Mouse (Mus musculus): ENCODE data around the gene Tm4sf5.
"Not testable (repeated sequence)": the region's sequence is repeated elsewhere in the genome, so short reads cannot be mapped to it uniquely, and the experiment has no call there.

The Tm4sf5 gene

DNA sequence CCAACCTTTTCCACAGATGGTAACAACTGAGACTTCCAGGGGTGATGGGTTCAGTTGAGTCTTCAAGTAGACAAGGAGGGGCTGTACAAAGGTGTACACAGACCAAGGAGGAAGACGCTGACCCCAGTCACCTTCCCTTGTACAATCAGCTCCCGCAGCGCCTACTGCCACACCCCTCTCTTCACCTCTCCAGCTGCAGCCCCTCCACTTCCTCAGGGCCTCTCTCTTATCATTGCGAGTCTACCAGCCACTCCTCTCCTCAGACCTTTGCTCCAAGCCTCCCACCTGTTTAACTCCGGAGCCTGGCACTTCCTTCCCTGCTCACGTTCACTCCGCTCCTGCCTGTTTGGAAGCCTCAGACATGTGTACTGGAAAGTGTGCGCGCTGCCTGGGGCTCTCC lies at the start of gene Tm4sf5:
Gene Tm4sf5 (plus strand): TSS at position 275 of the 400 bp plus-strand sequence.
- no peak for DNase-seq (ENCODE audit: low spot score in 2 of 2)

DNA sequence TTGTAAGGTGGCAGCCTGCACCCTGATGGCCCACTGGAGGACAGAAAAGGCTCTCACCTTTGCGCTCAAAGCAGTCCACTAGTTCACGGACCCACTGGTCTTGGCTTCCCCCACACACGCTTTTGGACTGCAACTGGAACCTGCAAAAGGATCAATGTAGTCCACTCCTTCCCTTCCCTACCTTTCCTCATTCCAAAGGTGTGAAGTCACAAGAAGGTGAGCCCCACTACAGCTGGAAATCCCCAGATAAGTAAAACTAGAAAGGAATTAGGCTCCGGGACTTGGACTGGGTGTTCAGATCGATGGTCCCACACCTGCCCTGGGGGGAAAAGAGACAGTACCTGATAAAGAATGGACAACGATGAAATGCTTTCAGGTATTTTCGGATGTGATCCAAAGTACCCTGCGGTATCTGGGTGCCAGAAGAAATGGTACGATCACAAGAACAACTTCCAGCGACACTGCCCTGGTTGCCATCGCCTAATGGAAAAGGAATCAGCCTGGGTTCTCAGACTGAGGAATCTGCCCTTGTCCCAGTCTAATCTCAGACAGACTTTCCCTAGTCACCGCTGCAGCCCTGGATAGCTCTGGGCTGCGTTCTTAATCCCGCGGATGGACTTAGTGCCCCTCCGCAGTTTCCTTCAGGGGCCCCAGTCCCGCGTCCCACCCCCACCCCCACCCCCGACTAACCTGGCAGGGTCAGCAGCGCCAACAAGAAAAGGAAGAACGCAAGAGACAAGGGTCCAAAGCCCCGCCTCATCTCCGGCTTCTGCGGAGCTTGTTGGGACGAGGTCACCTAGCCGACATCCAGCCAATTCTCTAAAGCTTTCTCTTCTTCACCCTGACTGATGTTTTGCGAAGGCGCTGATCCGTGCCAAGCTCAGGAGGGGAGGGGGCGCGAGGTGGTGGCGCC lies 46.1 kb upstream of the Tm4sf5 start, which contains the start of gene Zmynd15:
Gene Zmynd15 (plus strand): TSS at position 746 of the 913 bp plus-strand sequence.
- DNase-seq (ENCODE audit: low spot score in 2 of 2) = no peak

DNA sequence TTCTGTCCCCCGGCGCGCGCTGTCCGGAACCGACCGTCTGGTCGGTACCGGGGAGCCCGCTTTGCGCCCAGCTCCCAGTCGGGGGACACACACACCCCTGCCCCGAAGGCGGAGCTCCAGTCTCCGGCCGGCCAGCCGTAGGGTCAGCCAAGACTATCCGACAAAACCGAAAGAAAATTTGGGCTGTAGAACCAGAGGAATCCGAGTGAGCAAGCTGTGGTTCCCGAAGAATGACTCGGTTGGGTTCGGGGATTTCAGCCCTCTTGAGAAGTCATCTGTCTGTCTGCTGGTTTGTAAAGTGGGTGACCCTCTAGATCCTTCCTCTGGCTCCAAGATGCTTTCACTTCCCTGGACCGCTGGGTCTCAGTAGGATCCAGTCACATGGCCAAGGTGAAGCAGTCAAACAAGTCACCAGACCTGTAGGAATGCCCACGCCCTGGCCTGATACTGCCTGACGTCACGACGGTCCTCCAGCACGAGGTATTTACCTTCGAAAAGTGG lies 45.4 kb upstream of the Tm4sf5 start, which contains the start of gene Cxcl16:
Gene Cxcl16 (minus strand): TSS at position 384 of the 501 bp plus-strand sequence.
- peak in 1 of 2 experiments; percentile 41 for DNase-seq (ENCODE audit: low spot score in 2 of 2)

GRCm38 (mm10) chr11:70463970-70464369 lies 41.1 kb upstream of the Tm4sf5 start:
- DNase-seq (ENCODE audit: low spot score in 2 of 2) = no peak

DNA sequence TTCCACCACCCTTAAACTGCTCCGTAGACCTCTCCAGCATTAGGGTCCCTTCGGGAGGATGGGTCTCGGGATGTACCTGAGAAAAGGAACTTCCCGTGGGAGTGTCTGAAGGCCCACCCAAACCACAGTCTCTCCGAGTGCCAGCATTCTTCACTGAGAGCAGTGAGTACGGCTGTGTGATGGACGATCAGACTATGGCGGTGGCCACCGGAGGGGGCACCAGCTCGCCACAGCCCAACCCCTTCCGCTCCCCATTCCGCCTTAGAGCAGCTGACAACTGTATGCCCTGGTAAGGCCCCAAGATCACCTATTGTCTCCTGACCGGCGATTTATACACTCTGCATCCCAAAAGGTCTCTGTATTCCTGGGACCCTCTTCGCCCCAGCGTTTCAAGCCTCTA lies 39.8 kb upstream of the Tm4sf5 start:
- no peak for DNase-seq (ENCODE audit: low spot score in 2 of 2)

DNA sequence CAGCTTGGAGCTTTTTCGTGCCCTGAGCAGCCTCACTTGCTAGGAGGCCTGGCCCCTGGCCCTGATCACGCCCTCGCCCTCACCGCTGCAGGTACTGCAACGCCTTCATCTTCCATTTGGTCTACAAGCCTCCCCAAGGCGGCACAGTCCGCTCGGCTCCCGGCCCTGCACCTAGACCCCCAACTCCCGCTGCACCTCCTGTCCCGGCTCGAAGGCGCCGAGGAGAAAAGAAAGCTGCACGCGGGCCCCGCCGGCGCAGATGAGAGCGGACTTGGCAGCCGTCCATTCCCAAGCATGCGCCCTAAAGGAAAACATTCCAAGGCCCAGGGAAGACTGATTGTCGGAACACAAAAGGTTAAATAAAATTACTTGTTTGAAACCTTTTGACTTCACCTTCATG lies 39.2 kb upstream of the Tm4sf5 start:
- DNase-seq (ENCODE audit: low spot score in 2 of 2) = no peak

GRCm38 (mm10) chr11:70467902-70468619 lies 37.0 kb upstream of the Tm4sf5 start:
- no peak for DNase-seq (ENCODE audit: low spot score in 2 of 2)

DNA sequence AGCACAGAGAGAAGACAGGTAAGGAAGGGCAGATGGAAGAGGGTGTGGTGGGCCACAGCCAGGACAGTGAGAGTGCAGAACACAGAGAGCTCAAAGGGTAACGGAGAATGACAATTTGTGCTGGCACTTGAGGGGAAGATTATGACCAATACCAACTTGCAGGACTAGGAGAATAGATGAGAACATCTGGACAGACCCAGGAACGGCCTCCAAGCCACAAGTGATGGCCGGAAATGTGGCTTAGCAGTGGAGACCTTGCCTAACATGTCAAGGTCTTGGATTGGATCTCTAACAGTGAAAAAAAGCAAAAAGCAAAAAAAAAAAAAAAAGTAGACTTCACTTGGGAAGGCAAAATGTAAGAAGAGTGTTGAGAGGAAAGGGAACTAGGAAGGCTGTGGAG lies 35.3 kb upstream of the Tm4sf5 start:
- no peak for DNase-seq (ENCODE audit: low spot score in 2 of 2)

DNA sequence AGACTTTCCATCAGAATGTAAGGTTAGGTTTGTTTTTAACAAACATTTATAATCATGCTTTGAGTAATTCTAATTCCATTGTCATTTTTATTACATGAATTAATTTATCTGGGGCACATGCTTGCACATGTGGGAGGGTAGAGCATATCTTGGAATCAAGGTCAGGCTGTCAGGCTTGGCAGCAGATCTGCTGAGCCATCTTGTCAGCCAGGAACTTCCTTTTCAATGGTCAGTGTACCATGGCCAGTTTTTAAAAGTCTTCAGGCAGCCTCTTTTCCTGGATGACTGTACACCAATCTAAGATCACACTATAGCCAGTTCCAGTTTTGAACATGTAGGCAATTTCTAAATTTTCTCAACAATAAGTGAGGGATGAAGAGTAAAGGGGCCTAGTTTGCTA lies 32.3 kb upstream of the Tm4sf5 start:
- no peak for DNase-seq (ENCODE audit: low spot score in 2 of 2)

DNA sequence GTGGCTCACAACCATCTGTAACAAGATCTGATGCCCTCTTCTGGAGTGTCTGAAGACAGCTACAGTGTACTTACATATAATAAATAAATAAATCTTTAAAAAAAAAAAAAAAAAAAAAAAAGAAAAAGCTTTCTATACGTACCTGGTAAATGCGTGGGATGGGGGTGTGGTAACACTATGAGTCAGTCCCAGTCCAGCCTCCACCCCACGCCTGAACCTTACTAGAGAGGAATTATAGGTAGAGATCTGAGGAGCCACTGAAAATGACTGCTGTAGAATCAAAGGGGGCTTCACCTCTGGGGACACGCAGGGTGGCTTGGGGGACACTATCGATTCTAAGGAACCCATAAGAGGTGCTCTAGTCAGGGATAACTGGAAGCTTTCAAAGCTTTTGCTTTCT lies 31.8 kb upstream of the Tm4sf5 start:
- DNase-seq (ENCODE audit: low spot score in 2 of 2) = not testable (repeated sequence)

DNA sequence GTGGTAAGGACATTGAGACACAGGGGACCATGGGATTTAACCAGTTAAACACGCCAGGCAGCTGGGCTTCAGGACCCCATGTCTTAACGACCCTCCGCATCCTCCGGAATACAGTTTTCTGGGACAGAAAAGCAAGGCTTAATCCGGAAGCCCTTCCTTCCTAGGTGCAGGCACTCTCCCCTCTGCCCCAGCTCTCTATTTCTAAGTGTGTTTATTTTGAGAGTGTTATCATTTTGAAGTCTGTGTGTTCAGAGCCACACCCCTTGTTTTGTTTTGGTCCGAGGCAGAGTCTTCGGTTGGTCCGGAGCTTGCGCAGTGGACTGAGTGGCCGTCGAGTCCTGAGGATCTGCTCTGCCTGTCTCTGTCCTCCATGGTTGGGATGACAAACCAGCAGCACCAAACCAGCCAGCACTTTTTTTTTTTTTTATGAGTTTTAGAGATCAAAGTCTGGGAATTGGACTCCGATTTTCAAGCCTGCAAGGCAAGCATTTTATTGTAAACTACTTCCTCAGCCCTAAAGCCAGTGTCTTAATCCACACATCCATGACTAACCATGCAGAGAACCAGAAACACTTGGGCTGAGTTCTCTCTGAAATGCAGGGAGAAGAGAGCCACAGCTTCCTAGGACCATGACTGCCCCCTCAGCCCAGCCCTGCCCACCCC lies 30.0 kb upstream of the Tm4sf5 start:
- DNase-seq (ENCODE audit: low spot score in 2 of 2) = no peak

DNA sequence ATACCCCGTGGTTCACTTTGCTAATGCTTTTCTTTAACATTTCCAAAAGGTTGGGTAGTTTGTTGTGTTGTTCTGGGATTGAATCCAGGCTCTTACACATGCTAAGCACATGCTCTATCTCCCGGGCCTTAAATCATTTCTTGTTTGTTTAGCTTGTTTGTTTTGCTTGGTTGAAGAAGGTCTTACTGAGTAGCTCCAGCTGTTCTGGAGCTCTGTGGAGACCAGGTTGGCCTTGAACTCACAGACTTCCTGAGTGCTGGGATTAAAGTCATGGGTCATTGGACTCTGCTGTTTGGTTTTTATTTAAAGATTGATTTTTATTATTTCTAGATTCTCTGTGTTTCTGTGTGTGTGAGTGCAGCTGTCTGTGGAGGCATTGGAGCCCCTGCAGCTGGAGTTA lies 19.5 kb upstream of the Tm4sf5 start:
- DNase-seq (ENCODE audit: low spot score in 2 of 2) = no peak

GRCm38 (mm10) chr11:70487816-70488215 lies 17.2 kb upstream of the Tm4sf5 start:
- DNase-seq (ENCODE audit: low spot score in 2 of 2) = no peak

DNA sequence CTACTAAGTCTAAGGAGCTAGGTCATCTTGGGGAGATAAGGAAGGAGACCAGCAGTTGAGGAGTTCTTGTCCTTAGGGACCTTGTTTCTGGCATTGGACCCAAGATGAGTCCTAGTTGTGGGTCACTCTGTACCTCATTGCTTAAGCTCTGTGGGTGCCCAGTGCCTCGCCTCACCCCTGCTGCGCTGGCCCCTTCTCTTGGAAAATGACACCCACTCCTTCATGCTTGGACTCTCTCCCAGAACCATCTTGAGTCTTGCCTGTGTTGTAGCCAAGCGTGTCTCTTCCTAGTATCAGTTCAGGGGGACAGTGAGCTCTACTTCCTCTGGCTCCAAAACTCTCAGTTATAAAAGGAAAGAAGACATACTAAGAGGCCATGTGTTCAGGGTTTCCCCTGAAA lies 15.9 kb upstream of the Tm4sf5 start:
- DNase-seq (ENCODE audit: low spot score in 2 of 2) = no peak

DNA sequence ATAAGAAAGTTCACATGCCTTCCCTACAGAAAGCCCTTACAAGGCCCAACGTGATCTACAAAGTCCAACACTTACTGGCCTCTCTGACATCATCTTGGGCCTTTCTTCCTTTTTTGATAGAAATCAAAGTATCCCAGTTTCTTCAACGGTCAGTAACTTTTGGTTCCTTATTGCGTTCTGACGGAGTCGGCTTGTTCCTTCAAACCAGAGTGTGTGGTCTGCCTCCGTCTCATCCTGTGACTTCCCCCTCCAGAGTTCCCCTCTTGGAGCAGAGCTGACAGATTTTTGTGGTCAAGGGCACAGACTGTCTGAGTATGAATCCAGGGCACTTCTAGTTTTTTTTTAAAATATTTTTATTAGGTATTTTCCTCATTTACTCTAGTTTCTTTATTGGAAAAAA lies 15.4 kb upstream of the Tm4sf5 start:
- DNase-seq (ENCODE audit: low spot score in 2 of 2) = no peak

- no peak for DNase-seq (ENCODE audit: low spot score in 2 of 2)
Observed at GRCm38 (mm10) chr11:70499566-70500475, 5.2 kb upstream of the Tm4sf5 start.

DNA sequence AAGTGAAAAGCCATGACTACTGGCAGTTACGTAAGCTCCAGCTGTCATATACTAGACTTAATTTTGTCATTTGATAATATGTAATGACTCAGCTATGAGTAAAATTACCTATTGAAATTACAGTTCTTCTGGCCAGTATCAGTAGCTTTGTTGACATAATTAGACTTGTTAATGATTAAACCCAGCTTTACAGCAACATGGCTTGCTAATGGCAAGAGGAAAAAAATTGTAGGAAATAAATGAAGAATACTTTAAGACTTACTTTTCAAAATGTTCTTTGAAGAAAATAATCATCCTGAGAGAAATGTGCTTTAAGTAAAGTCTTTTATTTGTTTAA lies 4.6 kb upstream of the Tm4sf5 start:
- no peak for DNase-seq (ENCODE audit: low spot score in 2 of 2)

DNA sequence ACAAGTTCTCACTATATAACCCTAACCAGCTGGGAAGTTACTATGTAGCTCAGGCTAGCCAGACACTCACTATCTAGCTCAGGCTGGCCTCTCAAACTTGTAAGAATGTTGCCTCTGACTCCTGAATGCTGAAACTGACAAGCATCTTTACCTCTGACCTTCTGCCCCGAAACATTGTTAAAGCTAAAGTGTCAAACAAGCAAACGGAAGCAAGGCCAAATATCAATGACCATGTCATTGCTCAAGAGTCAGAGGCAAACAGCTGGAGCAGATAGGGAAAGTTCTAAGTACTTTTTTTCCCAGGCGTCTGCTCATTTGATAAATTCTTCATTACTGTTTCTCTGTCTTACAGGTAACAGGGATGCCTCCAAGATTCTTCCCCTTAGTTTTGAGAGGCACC lies 3.0 kb upstream of the Tm4sf5 start:
- DNase-seq (ENCODE audit: low spot score in 2 of 2) = no peak

DNA sequence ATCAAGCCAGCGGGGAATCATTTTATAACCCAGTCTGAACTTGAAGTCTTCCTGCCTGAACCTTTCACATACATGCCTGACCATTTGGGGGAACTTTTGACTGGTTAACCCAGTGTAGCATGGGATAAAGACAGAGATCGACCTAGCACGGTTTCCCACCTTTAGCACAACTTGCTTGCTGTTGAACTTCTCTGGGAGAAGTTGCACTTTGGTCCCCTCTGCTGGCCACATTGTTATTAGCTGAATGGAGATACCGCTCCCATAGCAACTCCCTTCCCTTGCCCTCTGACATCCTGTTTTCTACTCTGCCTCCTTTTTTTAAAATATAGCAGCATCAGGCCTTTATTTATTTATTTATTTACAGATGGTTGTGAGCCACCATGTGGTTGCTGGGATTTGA lies 1.3 kb downstream of the Tm4sf5 start:
- DNase-seq (ENCODE audit: low spot score in 2 of 2) = peak; percentile 60 to 79

DNA sequence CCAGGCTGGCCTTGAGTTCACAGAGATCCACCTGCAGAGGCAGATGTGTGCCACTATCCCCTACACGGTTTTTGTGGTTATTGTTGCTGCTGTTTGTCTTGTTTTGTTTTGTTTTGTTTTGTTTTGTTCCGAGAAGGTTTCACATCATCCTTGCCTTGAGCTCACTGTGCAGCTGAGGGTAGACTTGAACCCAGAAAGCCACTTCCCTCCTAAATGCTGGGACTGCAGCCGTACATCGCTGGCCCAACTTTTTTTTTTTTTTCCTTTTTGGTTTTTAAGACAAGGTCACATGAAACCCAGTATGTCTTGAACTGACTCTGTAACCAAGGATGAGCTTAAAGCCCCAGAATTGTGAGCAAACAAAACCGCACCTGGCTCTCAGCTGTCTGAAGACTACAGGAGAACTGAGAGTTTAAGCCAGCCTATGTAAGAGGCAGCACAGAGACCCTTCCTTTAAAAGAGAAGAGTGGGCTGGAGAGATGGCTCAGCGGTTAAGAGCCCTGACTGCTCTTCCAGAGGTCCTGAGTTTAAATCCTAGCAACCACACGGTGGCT lies 2.0 kb downstream of the Tm4sf5 start:
- DNase-seq (ENCODE audit: low spot score in 2 of 2) = no peak
